Mouse (Mus musculus): ENCODE measurements around the gene Zswim9. TPM values are rescaled to one million over a fixed set of nuclear protein-coding genes. Genes with fewer than 3 reads are reported as not detected.

The Zswim9 gene
- total RNA-seq, 4 experiments from 2014 or later = 14.6 to 17.4 (median 15.5) TPM

GRCm38 (mm10) chr7:13269394-13269793, 9.1 kb downstream of the Zswim9 start:
- no peak for DNase-seq (ENCODE audit: low spot score in 2 of 2)

- no peak for DNase-seq (ENCODE audit: low spot score in 2 of 2)
Measured at GRCm38 (mm10) chr7:13268749-13269260, 9.7 kb downstream of the Zswim9 start.

GRCm38 (mm10) chr7:13264396-13264795, 14.1 kb downstream of the Zswim9 start:
- DNase-seq (ENCODE audit: low spot score in 2 of 2) = no peak

GRCm38 (mm10) chr7:13263851-13264250, 14.7 kb downstream of the Zswim9 start:
- DNase-seq (ENCODE audit: low spot score in 2 of 2) = no peak

GRCm38 (mm10) chr7:13260746-13261700, 17.5 kb downstream of the Zswim9 start:
- DNase-seq (ENCODE audit: low spot score in 2 of 2) = peak in 1 of 2 experiments; percentile 8

- no peak for DNase-seq (ENCODE audit: low spot score in 2 of 2)
Measured at GRCm38 (mm10) chr7:13212720-13213119, 65.8 kb downstream of the Zswim9 start, which contains the start of gene Vmn1r89. TSS of gene Vmn1r89 (plus strand) at chr7:13213020.

Other genes starting within 250 kb of the Zswim9 start
- gene Chmp2a, start 243.9 kb downstream of the Zswim9 start, total RNA-seq (2022) = 100 to 1,000 TPM; 152 to 158 (median 152) TPM
- gene Ube2m, start 240.4 kb downstream of the Zswim9 start, total RNA-seq (2022) = 100 to 1,000 TPM; 220 to 248 (median 229) TPM
- gene Mzf1, start 224.0 kb downstream of the Zswim9 start, total RNA-seq (2022) = 10 to 100 TPM; 12.2 to 14.3 (median 13.1) TPM
- gene Vmn1r85, start 183.5 kb downstream of the Zswim9 start, total RNA-seq (2022) = under 1 TPM in 1 of 4 experiments, not detected in 3; 0.05 TPM
- not detected for gene Vmn1r86, start 158.8 kb downstream of the Zswim9 start, total RNA-seq (2022)
- gene Vmn1r87, start 138.6 kb downstream of the Zswim9 start, total RNA-seq (2022) = not detected
- gene Vmn1r88, start 119.2 kb downstream of the Zswim9 start, total RNA-seq (2022) = under 1 TPM; 0.11 to 0.22 (median 0.17) TPM
- not detected for gene Vmn1r89, start 65.7 kb downstream of the Zswim9 start, total RNA-seq (2022)
- 10 to 100 TPM in 3 of 4 experiments, 1 to 10 TPM in 1; 9.0 to 10.7 (median 10.6) TPM for gene Lig1, start 1.4 kb downstream of the Zswim9 start, total RNA-seq (2022)
- under 1 TPM; 0.16 to 0.59 (median 0.42) TPM for gene Pla2g4c, start 45.9 kb upstream of the Zswim9 start, total RNA-seq (2022)
- 1 to 10 TPM in 1 of 4 experiments, under 1 TPM in 3; 0.42 to 1.1 (median 0.69) TPM for gene Cabp5, start 119.4 kb upstream of the Zswim9 start, total RNA-seq (2022)
- under 1 TPM in 2 of 4 experiments, not detected in 2; 0.81 to 0.94 TPM for gene Bsph1, start 172.1 kb upstream of the Zswim9 start, total RNA-seq (2022)